Mouse (Mus musculus): ENCODE results near the gene C130032M10Rik.

GRCm38 (mm10) chr9:114496469-114496868 lies 19.0 kb upstream of the C130032M10Rik start:
- TF ChIP-seq CTCF (IDR thresholded peaks at IDR 0.05; ENCODE audit: low read depth) (no peak), EP300 (optimal IDR thresholded peaks at IDR 0.05) (no peak)

Measured in stomach, postnatal 0 days (tissue).